Mouse (Mus musculus): ENCODE data around the gene Snd1. TPM values are rescaled to one million over a fixed set of nuclear protein-coding genes. Genes with fewer than 3 reads are reported as not detected.

The Snd1 gene
- polyA plus RNA-seq, 1 experiment from 2014 or later, result 104 TPM

DNA sequence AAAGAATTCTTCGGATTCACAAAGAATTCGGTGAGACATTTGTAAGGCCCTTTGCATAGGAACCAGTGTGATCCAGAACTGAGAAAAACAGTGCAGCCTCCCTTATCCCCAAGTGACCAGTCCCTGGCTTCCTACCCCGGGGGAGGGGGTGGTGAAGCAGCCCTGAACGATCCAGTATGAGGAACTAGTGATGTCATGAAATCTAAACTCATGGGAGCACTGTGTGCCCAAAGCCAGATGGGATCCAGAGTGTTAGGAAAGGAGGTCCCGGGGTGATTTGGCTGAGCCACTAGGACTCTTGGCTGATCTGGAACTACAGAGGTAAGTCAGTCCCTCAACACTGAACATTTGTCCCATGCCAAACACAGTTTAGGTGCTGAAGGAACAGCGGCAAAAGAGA is 420.8 kb downstream of the Snd1 start:
- Histone ChIP-seq H3K36me3 (ENCODE audit: control insufficient read depth, insufficient read depth, low read length) (no peaks in the 10 kb centered on the region), H3K4me3 (ENCODE audit: low read depth, low read length) (no peak overlapping the region), H3K9me3 (ENCODE audit: control insufficient read depth, low read length) (no peaks in the 10 kb centered on the region), H3K27ac (ENCODE audit: low read depth, low read length) (no peak overlapping the region), H3K9ac (ENCODE audit: low read length) (no peak overlapping the region), H3K4me1 (replicated peaks; ENCODE audit: control insufficient read depth, insufficient read depth, low read length) (peaks cover 4% of the 10 kb centered on the region; the same call in 1 of the 2 replicates), H3K4me2 (ENCODE audit: low read depth, low read length, severe bottlenecking) (no peak overlapping the region), H3K27me3 (ENCODE audit: control insufficient read depth, insufficient read depth, low read length) (no peaks in the 10 kb centered on the region)
- DNase-seq (ENCODE audit: low spot score), result no peak
- ATAC-seq (replicated peaks; ENCODE audit: low FRiP score), result no peak
- WGBS, result 79% methylated on average over 6 of the region's 6 CpGs

DNA sequence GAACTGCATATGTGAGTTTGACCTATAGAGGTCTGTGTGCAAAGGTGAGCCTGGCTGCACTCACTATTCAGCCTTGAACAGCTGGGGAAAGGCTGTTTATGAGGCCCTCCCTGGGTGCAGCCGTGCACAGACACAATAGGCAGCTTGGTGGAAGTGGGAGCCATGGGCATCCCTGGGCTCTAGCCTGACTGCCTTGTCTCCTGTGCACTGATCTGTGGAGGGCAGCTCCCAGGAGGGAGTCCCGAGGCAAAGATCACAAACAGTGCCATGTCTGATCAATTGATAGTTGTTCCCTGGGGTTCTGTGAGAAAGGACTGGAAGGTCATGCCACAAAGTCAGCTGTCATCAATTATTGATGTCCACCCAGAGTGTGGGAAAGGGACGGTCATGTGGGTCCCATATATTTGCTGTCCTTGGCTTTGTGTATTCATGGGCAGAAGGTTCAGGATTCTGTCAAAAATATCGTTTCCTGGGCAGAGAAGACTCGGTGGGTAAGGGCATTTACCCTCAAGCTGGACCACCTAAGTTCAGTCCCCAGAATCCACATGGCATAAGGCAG is 421.9 kb downstream of the Snd1 start:
- H3K36me3 ChIP-seq (ENCODE audit: control insufficient read depth, insufficient read depth, low read length), result no peaks in the 10 kb centered on the region
- WGBS, result 47% methylated on average over 5 of the region's 5 CpGs
- DNase-seq (ENCODE audit: low spot score), result no peak
- H3K4me2 ChIP-seq (ENCODE audit: low read depth, low read length, severe bottlenecking), result no peak overlapping the region
- no peak for ATAC-seq (replicated peaks; ENCODE audit: low FRiP score)
- H3K9me3 ChIP-seq (ENCODE audit: control insufficient read depth, low read length), result no peaks in the 10 kb centered on the region
- no peak overlapping the region for H3K27ac ChIP-seq (ENCODE audit: low read depth, low read length)
- no peaks in the 10 kb centered on the region for H3K27me3 ChIP-seq (ENCODE audit: control insufficient read depth, insufficient read depth, low read length)
- H3K4me3 ChIP-seq (ENCODE audit: low read depth, low read length), result no peak overlapping the region
- H3K9ac ChIP-seq (ENCODE audit: low read length), result no peak overlapping the region
- H3K4me1 ChIP-seq (replicated peaks; ENCODE audit: control insufficient read depth, insufficient read depth, low read length), result 0 out of 2 replicates have a peak, but pooled peaks cover 4% of the 10 kb centered on the region

DNA sequence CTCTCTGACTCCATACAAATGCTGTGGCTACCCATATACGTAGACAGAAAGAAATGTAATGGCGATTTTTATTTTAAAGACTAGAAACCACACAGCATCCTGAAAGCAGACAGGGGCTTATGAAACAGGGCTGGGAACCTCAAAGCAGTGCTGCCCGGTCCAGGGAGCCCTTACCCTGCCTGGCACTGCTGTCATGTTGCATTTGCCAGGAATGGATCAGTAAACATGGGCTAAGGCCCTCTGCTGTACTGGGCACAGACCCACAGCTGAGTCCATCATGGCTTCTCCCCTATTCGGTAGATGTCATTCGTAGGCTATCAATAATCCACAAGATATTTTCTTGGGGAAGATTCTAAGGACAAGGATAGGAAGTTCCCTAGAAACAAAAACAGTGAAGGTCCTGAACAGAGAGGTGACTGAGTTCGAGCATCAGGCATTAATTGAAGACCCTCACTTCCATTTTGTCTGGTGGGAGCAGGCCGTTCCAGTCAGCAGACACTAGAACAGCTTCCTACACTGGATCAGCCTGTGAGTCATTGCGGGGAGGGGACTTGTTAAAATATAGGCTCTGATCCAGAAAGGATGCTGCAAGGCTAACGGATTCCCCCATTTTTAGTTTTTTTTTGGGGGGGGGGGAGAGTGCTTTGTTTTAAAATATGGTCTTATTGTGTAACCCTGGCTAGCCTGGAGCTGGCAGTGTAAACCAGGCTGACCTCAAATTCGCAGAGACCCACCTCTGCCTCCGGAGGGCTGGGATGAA is 422.6 kb downstream of the Snd1 start:
- H3K27ac ChIP-seq (ENCODE audit: low read depth, low read length), result no peak overlapping the region
- 59% methylated on average over 11 of the region's 11 CpGs for WGBS

DNA sequence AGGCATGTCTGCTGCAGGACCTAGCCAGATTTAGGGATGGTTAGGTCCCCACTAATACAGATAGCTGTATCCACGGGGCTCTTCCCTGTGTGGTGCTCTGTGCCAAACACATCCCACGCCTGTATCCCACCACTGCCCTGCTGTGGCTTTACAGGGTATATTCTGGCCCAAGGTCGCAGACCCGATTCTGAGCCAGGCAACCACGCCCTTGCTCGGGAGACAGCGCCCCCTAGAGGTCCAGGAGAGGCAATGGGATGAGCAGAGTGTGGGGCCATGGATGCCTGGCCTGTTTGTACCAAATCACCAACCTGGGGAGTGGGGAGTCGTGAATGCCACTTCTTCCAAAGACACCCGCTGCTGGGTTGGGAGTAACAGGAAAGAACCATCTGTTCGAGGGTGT is 423.9 kb downstream of the Snd1 start:
- Histone ChIP-seq H3K36me3 (ENCODE audit: control insufficient read depth, insufficient read depth, low read length) (no peaks in the 10 kb centered on the region), H3K4me1 (replicated peaks; ENCODE audit: control insufficient read depth, insufficient read depth, low read length) (0 out of 2 replicates have a peak, but pooled peaks cover 4% of the 10 kb centered on the region), H3K9ac (ENCODE audit: low read length) (no peak overlapping the region), H3K9me3 (ENCODE audit: control insufficient read depth, low read length) (no peaks in the 10 kb centered on the region), H3K27ac (ENCODE audit: low read depth, low read length) (no peak overlapping the region), H3K4me2 (ENCODE audit: low read depth, low read length, severe bottlenecking) (no peak overlapping the region), H3K4me3 (ENCODE audit: low read depth, low read length) (no peak overlapping the region), H3K27me3 (ENCODE audit: control insufficient read depth, insufficient read depth, low read length) (no peaks in the 10 kb centered on the region)
- 18% methylated on average over 10 of the region's 10 CpGs for WGBS
- DNase-seq (ENCODE audit: low spot score) (peak; percentile 80), ATAC-seq (replicated peaks; ENCODE audit: low FRiP score) (peak; percentile 40)

More for the DNA sequence above, 422.6 kb downstream of the Snd1 start:
- ATAC-seq (replicated peaks; ENCODE audit: low FRiP score) (no peak), DNase-seq (ENCODE audit: low spot score) (no peak)
- no peaks in the 10 kb centered on the region for H3K36me3 ChIP-seq (ENCODE audit: control insufficient read depth, insufficient read depth, low read length)
- H3K9me3 ChIP-seq (ENCODE audit: control insufficient read depth, low read length), result no peaks in the 10 kb centered on the region
- no peak overlapping the region for H3K4me3 ChIP-seq (ENCODE audit: low read depth, low read length)
- no peak overlapping the region for H3K4me2 ChIP-seq (ENCODE audit: low read depth, low read length, severe bottlenecking)
- no peak overlapping the region for H3K9ac ChIP-seq (ENCODE audit: low read length)
- H3K4me1 ChIP-seq (replicated peaks; ENCODE audit: control insufficient read depth, insufficient read depth, low read length), result 0 out of 2 replicates have a peak, but pooled peaks cover 4% of the 10 kb centered on the region
- no peaks in the 10 kb centered on the region for H3K27me3 ChIP-seq (ENCODE audit: control insufficient read depth, insufficient read depth, low read length)

DNA sequence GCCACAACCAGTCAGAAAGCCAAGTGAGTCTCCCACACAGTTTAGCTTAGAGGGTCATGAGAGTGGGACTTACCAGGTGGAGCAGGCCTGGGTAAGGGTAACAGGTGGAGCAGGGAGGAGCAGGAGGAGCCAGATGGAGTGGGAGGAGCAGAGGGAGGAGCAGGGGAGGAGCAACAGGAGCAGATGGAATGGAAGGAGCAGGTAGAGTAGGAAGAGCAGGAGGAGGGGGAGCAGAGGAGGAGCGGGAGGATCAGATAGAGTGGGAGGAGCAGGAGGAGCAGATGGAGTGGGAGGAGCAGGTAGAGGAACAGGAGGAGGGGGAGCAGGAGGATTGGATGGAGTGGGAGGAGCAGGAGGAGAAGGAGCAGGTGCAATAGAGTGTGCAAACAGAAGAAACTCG is 427.6 kb downstream of the Snd1 start:
- Histone ChIP-seq H3K4me1 (replicated peaks; ENCODE audit: control insufficient read depth, insufficient read depth, low read length) (peaks cover 4% of the 10 kb centered on the region; the same call in 1 of the 2 replicates), H3K4me3 (ENCODE audit: low read depth, low read length) (no peak overlapping the region), H3K36me3 (ENCODE audit: control insufficient read depth, insufficient read depth, low read length) (no peaks in the 10 kb centered on the region), H3K27ac (ENCODE audit: low read depth, low read length) (no peak overlapping the region), H3K9ac (ENCODE audit: low read length) (no peak overlapping the region), H3K4me2 (ENCODE audit: low read depth, low read length, severe bottlenecking) (no peak overlapping the region), H3K9me3 (ENCODE audit: control insufficient read depth, low read length) (no peaks in the 10 kb centered on the region), H3K27me3 (ENCODE audit: control insufficient read depth, insufficient read depth, low read length) (no peaks in the 10 kb centered on the region)
- DNase-seq (ENCODE audit: low spot score), result no peak
- no peak for ATAC-seq (replicated peaks; ENCODE audit: low FRiP score)
- 75% methylated on average over 2 of the region's 2 CpGs for WGBS

DNA sequence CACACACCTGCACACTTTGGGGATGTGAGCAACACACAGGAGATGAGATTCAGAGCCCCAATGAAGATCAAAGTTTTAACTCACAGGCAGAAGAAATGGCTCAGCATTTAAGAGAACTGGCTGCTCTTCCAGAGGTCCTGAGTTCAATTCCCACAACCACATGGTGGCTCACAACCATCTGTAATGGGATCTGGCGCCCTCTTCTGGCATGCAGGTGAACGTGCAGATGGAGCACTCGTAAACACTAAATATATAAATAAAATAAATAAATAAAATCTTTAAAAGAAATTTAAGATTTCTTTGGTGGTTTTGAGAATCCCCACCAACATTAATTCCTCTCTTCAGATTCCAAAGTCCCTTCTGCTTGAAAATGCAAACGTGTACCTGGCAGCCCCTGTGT is 429.5 kb downstream of the Snd1 start:
- no peak overlapping the region for H3K4me3 ChIP-seq (ENCODE audit: low read depth, low read length)
- DNase-seq (ENCODE audit: low spot score) (no peak), ATAC-seq (replicated peaks; ENCODE audit: low FRiP score) (no peak)
- no peaks in the 10 kb centered on the region for H3K36me3 ChIP-seq (ENCODE audit: control insufficient read depth, insufficient read depth, low read length)
- no peak overlapping the region for H3K4me2 ChIP-seq (ENCODE audit: low read depth, low read length, severe bottlenecking)
- 67% methylated on average over 4 of the region's 4 CpGs for WGBS
- no peaks in the 10 kb centered on the region for H3K27me3 ChIP-seq (ENCODE audit: control insufficient read depth, insufficient read depth, low read length)
- H3K27ac ChIP-seq (ENCODE audit: low read depth, low read length), result no peak overlapping the region
- H3K9ac ChIP-seq (ENCODE audit: low read length), result no peak overlapping the region
- H3K4me1 ChIP-seq (replicated peaks; ENCODE audit: control insufficient read depth, insufficient read depth, low read length), result peaks cover 2% of the 10 kb centered on the region; the same call in 1 of the 2 replicates
- H3K9me3 ChIP-seq (ENCODE audit: control insufficient read depth, low read length), result no peaks in the 10 kb centered on the region

DNA sequence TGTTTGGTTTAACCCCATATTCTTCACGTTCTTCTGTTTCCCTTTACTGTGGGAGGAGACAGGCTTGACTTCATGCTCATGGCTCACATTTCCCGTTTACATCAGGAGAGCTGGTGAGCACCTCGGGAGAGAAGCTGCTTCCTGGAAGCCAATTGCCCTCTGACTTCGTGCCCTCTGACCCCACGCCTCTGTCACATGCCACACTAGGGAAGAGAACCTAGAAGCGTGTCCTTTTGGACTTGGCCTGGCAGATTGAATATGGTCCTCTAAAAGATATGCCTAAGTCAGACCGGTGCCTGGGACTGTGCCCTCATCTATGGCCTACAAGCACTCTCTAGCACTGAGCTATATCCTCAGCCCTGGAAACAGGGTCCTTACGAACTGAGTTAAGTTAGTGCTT is 430.4 kb downstream of the Snd1 start:
- ATAC-seq (replicated peaks; ENCODE audit: low FRiP score), result no peak
- Histone ChIP-seq H3K9ac (ENCODE audit: low read length) (no peak overlapping the region), H3K4me3 (ENCODE audit: low read depth, low read length) (no peak overlapping the region), H3K36me3 (ENCODE audit: control insufficient read depth, insufficient read depth, low read length) (no peaks in the 10 kb centered on the region), H3K27ac (ENCODE audit: low read depth, low read length) (no peak overlapping the region), H3K9me3 (ENCODE audit: control insufficient read depth, low read length) (no peaks in the 10 kb centered on the region), H3K4me2 (ENCODE audit: low read depth, low read length, severe bottlenecking) (no peak overlapping the region), H3K27me3 (ENCODE audit: control insufficient read depth, insufficient read depth, low read length) (no peaks in the 10 kb centered on the region), H3K4me1 (replicated peaks; ENCODE audit: control insufficient read depth, insufficient read depth, low read length) (peaks cover 2% of the 10 kb centered on the region; the same call in 1 of the 2 replicates)
- WGBS, result 78% methylated on average over 8 of the region's 8 CpGs
- no peak for DNase-seq (ENCODE audit: low spot score)

DNA sequence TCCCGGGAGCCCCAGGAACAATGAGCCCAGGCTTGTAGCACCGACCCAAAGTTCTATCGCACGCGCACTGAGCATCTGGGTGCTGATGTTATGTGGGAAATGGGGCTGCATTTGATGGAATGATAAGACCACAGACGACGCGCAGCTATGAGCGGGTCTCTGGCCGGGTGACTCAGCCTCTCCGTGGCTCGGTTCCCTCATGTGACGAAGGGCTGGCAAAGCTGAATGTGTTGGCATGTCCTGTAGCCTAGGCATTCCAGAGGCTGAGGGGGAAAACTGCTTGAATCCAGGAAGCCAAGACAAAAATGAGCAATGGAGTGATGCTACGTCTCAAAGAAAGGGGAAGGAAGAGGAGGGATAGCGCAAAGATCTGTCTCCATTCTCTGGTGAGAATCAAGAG is 434.9 kb downstream of the Snd1 start:
- 89% methylated on average over 15 of the region's 15 CpGs for WGBS
- H3K4me2 ChIP-seq (ENCODE audit: low read depth, low read length, severe bottlenecking), result no peak overlapping the region
- H3K27ac ChIP-seq (ENCODE audit: low read depth, low read length), result no peak overlapping the region
- no peak for DNase-seq (ENCODE audit: low spot score)
- no peak overlapping the region for H3K4me3 ChIP-seq (ENCODE audit: low read depth, low read length)
- H3K9me3 ChIP-seq (ENCODE audit: control insufficient read depth, low read length), result no peaks in the 10 kb centered on the region
- no peaks in the 10 kb centered on the region for H3K27me3 ChIP-seq (ENCODE audit: control insufficient read depth, insufficient read depth, low read length)
- no peak overlapping the region for H3K9ac ChIP-seq (ENCODE audit: low read length)
- H3K4me1 ChIP-seq (replicated peaks; ENCODE audit: control insufficient read depth, insufficient read depth, low read length), result peaks cover 2% of the 10 kb centered on the region; the same call in 1 of the 2 replicates
- no peaks in the 10 kb centered on the region for H3K36me3 ChIP-seq (ENCODE audit: control insufficient read depth, insufficient read depth, low read length)
- no peak for ATAC-seq (replicated peaks; ENCODE audit: low FRiP score)

DNA sequence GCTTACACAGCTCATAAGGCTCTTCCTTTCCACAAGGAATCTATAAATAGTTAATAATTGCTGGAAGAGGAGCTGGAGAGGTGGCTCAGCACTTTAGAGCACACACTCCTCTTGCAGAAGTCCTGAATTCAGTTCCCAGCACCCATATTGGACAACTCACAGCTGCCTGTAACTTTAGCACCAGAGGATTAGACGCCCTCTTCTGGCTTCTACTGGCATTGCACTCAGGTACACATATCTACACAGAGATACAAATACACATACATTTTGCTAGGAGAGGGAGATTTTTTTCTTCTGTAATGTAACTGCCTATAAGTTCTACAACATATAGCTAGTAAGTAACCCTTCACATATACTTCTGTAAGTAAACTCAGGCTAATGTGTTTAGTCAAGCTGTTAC is 440.0 kb downstream of the Snd1 start:
- Histone ChIP-seq H3K4me2 (ENCODE audit: low read depth, low read length, severe bottlenecking) (no peak overlapping the region), H3K9ac (ENCODE audit: low read length) (no peak overlapping the region), H3K9me3 (ENCODE audit: control insufficient read depth, low read length) (peaks cover 3% of the 10 kb centered on the region; the same call in 1 of the 2 replicates), H3K27ac (ENCODE audit: low read depth, low read length) (no peak overlapping the region), H3K4me1 (replicated peaks; ENCODE audit: control insufficient read depth, insufficient read depth, low read length) (no peaks in the 10 kb centered on the region), H3K27me3 (ENCODE audit: control insufficient read depth, insufficient read depth, low read length) (no peaks in the 10 kb centered on the region), H3K36me3 (ENCODE audit: control insufficient read depth, insufficient read depth, low read length) (no peaks in the 10 kb centered on the region), H3K4me3 (ENCODE audit: low read depth, low read length) (no peak overlapping the region)
- WGBS, result 29% methylated on average over 1 of the region's 1 CpGs
- ATAC-seq (replicated peaks; ENCODE audit: low FRiP score) (no peak), DNase-seq (ENCODE audit: low spot score) (no peak)

Measured in forebrain, embryonic 11.5 days (tissue).